Mouse (Mus musculus) liver, postnatal 0 days (tissue): ENCODE measurements around the gene Prkcb. TPM values are rescaled to one million over a fixed set of nuclear protein-coding genes. Genes with fewer than 3 reads are reported as not detected.

Experiments
- ATAC-seq: fragments of 200-750 bp; cut with Nextera tagmentation; 2 replicates; pipeline ENCODE4 v1.8.0; 2017; ENCODE audit warnings: mild to moderate bottlenecking, moderate library complexity
- DNase-seq: peaks from one replicate; pipeline ENCODE4 v3.0.0-alpha.2; 2016
- H3K27ac ChIP-seq: fragments of 300-500 bp; sonication (generic); 2 replicates; pipeline ENCODE4 v1.5.1; 2014; ENCODE audit warnings: antibody characterized with exemption, moderate library complexity, mild to moderate bottlenecking, low read depth
- H3K27me3 ChIP-seq: fragments of 300-500 bp; sonication (generic); 2 replicates; pipeline ENCODE4 v1.6.1; 2014; ENCODE audit warnings: low read length, control low read depth, mixed read lengths; ENCODE audit not compliant: insufficient read depth
- H3K36me3 ChIP-seq: fragments of 300-500 bp; sonication (generic); replicated peaks from 2 replicates; pipeline ENCODE4 v1.6.1; 2014; ENCODE audit warnings: mild to moderate bottlenecking, control low read depth, low read length, moderate library complexity, mixed read lengths; ENCODE audit not compliant: insufficient read depth
- H3K4me1 ChIP-seq: fragments of 300-500 bp; sonication (generic); 2 replicates; pipeline ENCODE4 v1.6.1; 2014; ENCODE audit warnings: antibody characterized with exemption, mild to moderate bottlenecking, control low read depth; ENCODE audit not compliant: insufficient read depth
- H3K4me2 ChIP-seq: fragments of 300-500 bp; sonication (generic); 2 replicates; pipeline ENCODE4 v1.6.1; 2014; ENCODE audit warnings: low read depth, mild to moderate bottlenecking, low read length, moderate library complexity, mixed read lengths
- H3K4me3 ChIP-seq: fragments of 300-500 bp; sonication (generic); 2 replicates; pipeline ENCODE4 v1.5.1; 2014; ENCODE audit warnings: low read depth, low read length
- H3K9ac ChIP-seq: fragments of 300-500 bp; sonication (generic); replicated peaks from 2 replicates; pipeline ENCODE4 v1.6.1; 2014; ENCODE audit warnings: mild to moderate bottlenecking, moderate library complexity
- H3K9me3 ChIP-seq: fragments of 300-500 bp; sonication (generic); 2 replicates; pipeline ENCODE4 v1.6.1; 2016; ENCODE audit warnings: mild to moderate bottlenecking, control low read depth, low read length, mixed read lengths
- CTCF ChIP-seq: sonication (generic); IDR thresholded peaks from 2 replicates; pipeline ENCODE4 v1.5.1; 2016; ENCODE audit warnings: antibody characterized with exemption, low read depth
- EP300 ChIP-seq: IDR thresholded peaks from 2 replicates; pipeline ENCODE4 v1.6.1; 2016; ENCODE audit warnings: antibody characterized with exemption, low read depth, mild to moderate bottlenecking
- WGBS: fragments of 180-500 bp; shearing (Covaris S2); extraction: QIAGEN DNeasy Blood & Tissue Kit; methylation state at CpG from one replicate; pipeline ENCODE4 v1.1.7; 2014; ENCODE audit not compliant: insufficient replicate concordance; 5-methylcytosine and 5-hydroxymethylcytosine counted together
- polyA plus RNA-seq: library from polyadenylated mRNA; unstranded; fragments of >200 nt; fragmentation: Nextera tagmentation; extraction: Ambion mirVana; gene quantifications from 2 replicates; pipeline ENCODE4 v1.2.1, GENCODE M21; 2015

Prkcb gene
- polyA plus RNA-seq, 1 experiment from 2014 or later: 8.1 TPM

DNA sequence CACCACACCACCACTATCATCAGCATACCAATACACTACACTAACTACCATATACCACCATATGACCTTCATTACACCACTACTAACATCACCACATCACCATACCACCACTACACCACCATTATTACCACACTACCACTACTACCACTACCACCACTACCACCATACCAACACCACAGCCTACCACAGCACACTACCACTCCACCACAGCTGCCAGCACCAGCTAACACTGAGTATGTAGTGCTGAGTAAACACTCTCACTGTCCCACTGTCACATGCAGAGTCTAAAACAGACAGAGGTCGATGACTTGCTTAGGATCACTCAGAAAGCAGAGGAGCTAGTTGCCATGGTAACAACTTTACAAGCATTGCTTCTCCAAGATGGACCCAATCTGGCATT lies 78.1 kb downstream of the Prkcb start:
- ATAC-seq (no peak), DNase-seq (no peak)
- Histone ChIP-seq H3K9ac (no peak overlapping the region), H3K9me3 (no peaks in the 10 kb centered on the region), H3K27ac (no peak overlapping the region), H3K27me3 (no peaks in the 10 kb centered on the region), H3K4me3 (no peak overlapping the region), H3K4me1 (no peaks in the 10 kb centered on the region), H3K4me2 (no peak overlapping the region), H3K36me3 (no peaks in the 10 kb centered on the region)
- 51% methylated on average over 1 of the region's 1 CpGs for WGBS
- no peak for TF ChIP-seq EP300
- TF ChIP-seq CTCF: no peak

DNA sequence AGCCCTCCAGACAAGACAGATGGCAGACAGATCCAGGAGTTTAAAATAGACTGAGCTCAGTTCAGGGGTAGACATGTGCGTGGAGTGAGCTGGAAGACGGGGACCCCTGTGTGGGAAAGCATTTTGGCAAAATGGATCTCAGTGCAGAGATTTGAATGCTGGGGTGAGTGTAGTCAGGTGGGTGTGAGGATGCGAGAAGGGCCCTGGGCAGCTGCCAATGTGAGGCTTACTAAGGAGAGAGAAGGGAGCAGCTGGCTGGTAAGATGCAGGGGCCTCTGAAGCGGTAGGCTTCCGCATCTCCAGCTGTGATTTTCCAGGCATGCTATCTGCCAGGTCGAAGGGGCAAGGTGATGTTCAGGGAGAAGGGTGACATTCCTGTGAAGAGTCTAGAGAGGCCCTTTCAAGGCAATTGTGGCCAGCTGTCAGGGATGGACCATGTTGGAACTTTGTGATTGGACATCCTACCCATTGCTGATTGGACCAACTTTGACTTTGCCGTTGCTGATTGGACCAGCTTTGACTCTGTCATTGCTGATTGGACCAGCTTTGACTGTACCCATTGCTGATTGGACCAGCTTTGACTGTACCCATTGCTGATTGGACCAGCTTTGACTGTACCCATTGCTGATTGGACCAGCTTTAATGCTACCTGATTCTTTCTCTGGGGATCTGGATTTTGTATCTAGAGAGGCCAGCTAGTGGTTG lies 78.9 kb downstream of the Prkcb start:
- ATAC-seq: no peak
- no peak overlapping the region for H3K27ac ChIP-seq
- H3K9me3 ChIP-seq: no peaks in the 10 kb centered on the region
- H3K27me3 ChIP-seq: no peaks in the 10 kb centered on the region
- no peak overlapping the region for H3K4me3 ChIP-seq
- H3K36me3 ChIP-seq: no peaks in the 10 kb centered on the region
- no peak overlapping the region for H3K4me2 ChIP-seq
- no peak for TF ChIP-seq CTCF
- no peaks in the 10 kb centered on the region for H3K4me1 ChIP-seq
- WGBS: 74% methylated on average over 7 of the region's 7 CpGs
- H3K9ac ChIP-seq: no peak overlapping the region
- no peak for DNase-seq

DNA sequence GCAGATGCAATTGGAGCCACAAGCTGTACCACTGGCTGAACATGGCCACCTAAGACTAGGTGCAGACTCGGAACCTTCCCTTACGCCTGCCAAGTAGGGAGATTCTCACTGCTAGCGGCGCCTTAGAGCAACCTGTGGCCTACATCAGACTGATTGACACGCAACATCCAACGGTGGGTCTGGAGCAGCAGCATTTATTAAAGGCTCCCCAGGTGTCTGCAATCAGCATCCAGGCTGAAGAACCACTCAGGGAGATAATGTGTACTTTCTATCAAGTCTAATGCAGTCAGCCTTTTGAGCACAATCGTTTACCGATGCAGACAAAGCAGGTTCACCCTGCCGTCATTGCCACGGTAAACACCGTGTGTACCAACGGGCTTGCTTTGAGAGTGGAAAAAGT lies 81.9 kb downstream of the Prkcb start:
- H3K4me3 ChIP-seq: no peak overlapping the region
- DNase-seq: no peak
- TF ChIP-seq EP300: no peak
- TF ChIP-seq CTCF: no peak
- no peak overlapping the region for H3K27ac ChIP-seq
- H3K9ac ChIP-seq: no peak overlapping the region
- H3K27me3 ChIP-seq: no peaks in the 10 kb centered on the region
- no peak overlapping the region for H3K4me2 ChIP-seq
- H3K4me1 ChIP-seq: no peaks in the 10 kb centered on the region
- H3K36me3 ChIP-seq: no peaks in the 10 kb centered on the region
- ATAC-seq: no peak
- WGBS: 86% methylated on average over 12 of the region's 12 CpGs
- H3K9me3 ChIP-seq: no peaks in the 10 kb centered on the region

DNA sequence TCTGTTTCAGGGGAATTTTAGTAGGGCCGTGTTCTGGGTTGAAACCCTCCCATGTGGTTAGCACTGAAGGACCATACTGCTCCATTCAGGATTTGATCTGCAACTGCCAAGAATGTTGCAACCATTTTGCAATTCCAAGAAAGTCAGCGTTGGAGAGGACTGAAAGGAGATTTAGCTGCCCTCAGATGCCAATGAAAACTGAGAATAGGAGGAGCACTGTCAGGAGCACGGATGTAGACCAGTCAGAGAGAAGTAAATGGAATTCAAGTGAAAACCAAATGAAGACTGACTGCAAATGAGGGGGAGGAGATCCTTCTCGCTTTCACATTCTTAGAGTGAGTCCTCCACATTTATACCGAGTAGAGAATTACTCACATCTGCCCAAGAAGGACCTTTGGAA lies 83.4 kb downstream of the Prkcb start:
- no peak overlapping the region for H3K4me3 ChIP-seq
- WGBS: 63% methylated on average over 5 of the region's 5 CpGs
- ATAC-seq (no peak), DNase-seq (no peak)
- no peaks in the 10 kb centered on the region for H3K9me3 ChIP-seq
- no peaks in the 10 kb centered on the region for H3K36me3 ChIP-seq
- H3K4me1 ChIP-seq: no peaks in the 10 kb centered on the region
- no peak overlapping the region for H3K4me2 ChIP-seq
- H3K27ac ChIP-seq: no peak overlapping the region
- no peak for TF ChIP-seq EP300
- TF ChIP-seq CTCF: no peak
- no peak overlapping the region for H3K9ac ChIP-seq
- H3K27me3 ChIP-seq: no peaks in the 10 kb centered on the region

DNA sequence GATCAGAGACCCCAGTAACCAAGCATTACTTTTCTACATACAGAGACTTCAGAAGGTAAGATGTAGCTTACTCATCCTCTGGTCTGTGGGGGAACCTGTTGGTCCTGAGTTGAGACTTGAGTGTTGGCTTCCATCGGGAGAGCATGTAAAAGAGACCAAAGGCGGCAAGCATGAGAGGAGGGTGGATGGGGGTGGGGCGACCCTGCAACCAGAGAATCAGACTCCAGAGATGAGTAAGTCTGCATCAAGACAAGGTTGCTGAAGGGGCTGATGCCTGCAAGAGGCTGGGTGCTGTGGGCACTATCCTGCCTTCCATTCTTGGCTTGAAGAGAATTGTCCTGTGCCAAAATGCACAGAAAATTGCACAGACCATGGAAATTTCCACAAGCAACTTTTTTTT lies 83.8 kb downstream of the Prkcb start:
- DNase-seq (no peak), ATAC-seq (no peak)
- H3K9me3 ChIP-seq: no peaks in the 10 kb centered on the region
- no peaks in the 10 kb centered on the region for H3K27me3 ChIP-seq
- no peak overlapping the region for H3K4me3 ChIP-seq
- 75% methylated on average over 3 of the region's 3 CpGs for WGBS
- H3K9ac ChIP-seq: no peak overlapping the region
- no peaks in the 10 kb centered on the region for H3K4me1 ChIP-seq
- H3K27ac ChIP-seq: no peak overlapping the region
- H3K4me2 ChIP-seq: no peak overlapping the region
- TF ChIP-seq CTCF (no peak), EP300 (no peak)
- H3K36me3 ChIP-seq: no peaks in the 10 kb centered on the region

DNA sequence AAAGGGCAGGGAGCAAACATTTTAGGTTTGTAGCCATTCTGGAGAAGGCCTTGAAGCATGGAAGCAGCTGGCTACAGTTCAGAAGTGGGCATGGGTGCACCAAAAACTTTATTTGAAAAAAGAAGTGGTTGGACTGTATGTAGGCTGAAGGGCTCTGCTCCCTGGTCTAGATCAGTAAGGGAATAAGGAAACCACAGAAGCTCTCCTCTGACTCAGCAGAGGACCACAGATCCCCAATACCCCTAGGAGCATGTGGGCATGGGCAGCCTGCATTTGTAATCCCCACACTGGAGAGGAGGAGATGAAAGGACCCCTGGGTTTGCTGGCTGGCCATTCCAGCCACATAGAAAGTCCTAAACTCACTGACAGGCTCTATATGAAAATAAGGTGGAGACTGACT lies 88.3 kb downstream of the Prkcb start:
- H3K4me1 ChIP-seq: no peaks in the 10 kb centered on the region
- H3K9ac ChIP-seq: no peak overlapping the region
- ATAC-seq (no peak), DNase-seq (no peak)
- H3K27ac ChIP-seq: no peak overlapping the region
- TF ChIP-seq EP300 (no peak), CTCF (no peak)
- no peaks in the 10 kb centered on the region for H3K9me3 ChIP-seq
- H3K27me3 ChIP-seq: no peaks in the 10 kb centered on the region
- H3K36me3 ChIP-seq: no peaks in the 10 kb centered on the region
- H3K4me3 ChIP-seq: no peak overlapping the region
- no peak overlapping the region for H3K4me2 ChIP-seq

DNA sequence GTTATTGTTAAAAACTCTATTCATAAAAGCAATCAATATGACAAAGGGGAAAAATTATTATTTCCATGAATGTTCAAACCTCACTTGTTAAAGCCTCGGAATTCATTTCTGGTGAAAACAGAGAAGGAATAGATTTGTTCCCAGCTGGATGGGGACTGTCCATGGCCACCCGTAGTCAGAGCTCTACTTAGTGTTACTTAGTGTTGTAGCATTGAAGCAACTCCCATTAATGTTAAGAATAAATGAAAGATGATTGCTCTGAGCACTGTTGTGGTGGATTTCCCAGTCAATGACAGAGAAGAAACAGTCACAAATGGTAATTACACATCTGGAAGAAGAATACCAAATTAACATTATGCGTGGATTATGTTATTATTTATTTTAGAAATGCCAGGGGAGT lies 89.4 kb downstream of the Prkcb start:
- Histone ChIP-seq H3K4me2 (no peak overlapping the region), H3K27ac (no peak overlapping the region), H3K27me3 (no peaks in the 10 kb centered on the region), H3K4me3 (no peak overlapping the region), H3K36me3 (no peaks in the 10 kb centered on the region), H3K9ac (no peak overlapping the region), H3K9me3 (no peaks in the 10 kb centered on the region), H3K4me1 (no peaks in the 10 kb centered on the region)
- 72% methylated on average over 3 of the region's 3 CpGs for WGBS
- TF ChIP-seq EP300 (no peak), CTCF (no peak)
- DNase-seq (no peak), ATAC-seq (no peak)
